Mouse (Mus musculus) stomach, postnatal 0 days (tissue): Measurements from ENCODE around the gene Plcz1. TPM values are rescaled to one million over a fixed set of nuclear protein-coding genes. Genes with fewer than 3 reads are reported as not detected.
A peak's percentile ranks its signal among the peaks of the same experiment; 100 is the strongest.

ENCODE experiments used
- ATAC-seq: fragments of 200-750 bp; cut with Nextera tagmentation; 2 replicates; pipeline ENCODE4 v1.8.0; 2017; ENCODE audit not compliant: low FRiP score, low TSS enrichment
- DNase-seq: peaks from one replicate; pipeline ENCODE4 v3.0.0-alpha.2; 2016; ENCODE audit warnings: low spot score
- H3K27ac ChIP-seq: fragments of 300-500 bp; sonication (generic); replicated peaks from 2 replicates; pipeline ENCODE4 v1.5.1; 2014; ENCODE audit warnings: mild to moderate bottlenecking, control low read depth
- H3K27me3 ChIP-seq: fragments of 300-500 bp; sonication (generic); 2 replicates; pipeline ENCODE4 v1.6.1; 2014; ENCODE audit warnings: low read length; ENCODE audit not compliant: control insufficient read depth, insufficient read depth
- H3K36me3 ChIP-seq: fragments of 300-500 bp; sonication (generic); 2 replicates; pipeline ENCODE4 v1.6.1; 2014; ENCODE audit warnings: low read length, mixed read lengths; ENCODE audit not compliant: control insufficient read depth, insufficient read depth
- H3K4me1 ChIP-seq: fragments of 300-500 bp; sonication (generic); replicated peaks from 2 replicates; pipeline ENCODE4 v1.6.1; 2014; ENCODE audit warnings: antibody characterized with exemption; ENCODE audit not compliant: control insufficient read depth, insufficient read depth
- H3K4me2 ChIP-seq: fragments of 300-500 bp; sonication (generic); replicated peaks from 2 replicates; pipeline ENCODE4 v1.6.1; 2014; ENCODE audit warnings: low read depth, mild to moderate bottlenecking, control low read depth, moderate library complexity
- H3K4me3 ChIP-seq: fragments of 300-500 bp; sonication (generic); 2 replicates; pipeline ENCODE4 v1.5.1; 2014; ENCODE audit warnings: low read depth, low read length, control low read depth
- H3K9ac ChIP-seq: fragments of 300-500 bp; sonication (generic); 2 replicates; pipeline ENCODE4 v1.6.1; 2014; ENCODE audit warnings: mild to moderate bottlenecking, low read length, control low read depth, mixed read lengths
- H3K9me3 ChIP-seq: fragments of 300-500 bp; sonication (generic); 2 replicates; pipeline ENCODE4 v1.6.1; 2016; ENCODE audit warnings: low read length; ENCODE audit not compliant: control insufficient read depth
- CTCF ChIP-seq: IDR thresholded peaks from 2 replicates; pipeline ENCODE4 v1.5.1; 2016; ENCODE audit warnings: antibody characterized with exemption, low read depth, mild to moderate bottlenecking, moderate library complexity
- EP300 ChIP-seq: optimal IDR thresholded peaks from 2 replicates; pipeline ENCODE3; 2016; ENCODE audit warnings: antibody characterized with exemption
- WGBS: fragments of 180-500 bp; shearing (Covaris S2); extraction: QIAGEN DNeasy Blood & Tissue Kit; methylation state at CpG from one replicate; pipeline ENCODE4 v1.1.7; 2014; 5-methylcytosine and 5-hydroxymethylcytosine counted together
- polyA plus RNA-seq: library from polyadenylated mRNA; unstranded; fragments of >200 nt; fragmentation: Nextera tagmentation; extraction: Ambion mirVana; gene quantifications from 2 replicates; pipeline ENCODE4 v1.2.1, GENCODE M21; 2015

Gene Plcz1
- not detected in 2 replicates for polyA plus RNA-seq

DNA sequence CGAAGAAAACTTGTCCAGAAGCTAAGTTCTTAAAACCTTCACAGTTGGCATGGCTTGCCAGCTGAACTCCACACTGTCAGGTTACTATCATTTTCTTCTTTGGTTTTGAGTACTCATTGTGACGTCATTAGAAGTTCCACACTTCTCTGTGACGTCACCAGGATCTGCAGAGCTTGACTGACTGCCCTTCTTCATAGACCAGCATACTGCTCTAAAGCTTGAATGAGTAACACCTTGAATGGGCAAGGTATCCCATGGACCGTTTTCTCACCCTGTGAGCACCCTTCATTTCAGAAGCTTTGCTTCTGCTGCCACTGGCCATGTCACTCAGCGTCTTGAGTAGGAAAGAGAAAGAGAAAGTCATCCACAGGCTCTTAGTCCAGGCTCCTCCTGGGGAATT lies at the start of gene Plcz1:
Gene Plcz1 (minus strand): TSS at position 101 of the 400 bp plus-strand sequence.
- no peak within 1 kb of the TSS for H3K4me2 ChIP-seq
- TF ChIP-seq CTCF = no peak
- no peak for TF ChIP-seq EP300
- H3K9ac ChIP-seq = no peak within 1 kb of the TSS
- H3K27ac ChIP-seq = no peak within 1 kb of the TSS
- no peak within 1 kb of the TSS for H3K4me3 ChIP-seq
- ATAC-seq (no peak), DNase-seq (no peak)
- WGBS = 90% methylated on average over 5 of the region's 5 CpGs
- H3K27me3 ChIP-seq = no peaks in the 10 kb centered on the region
- no peaks in the 10 kb centered on the region for H3K36me3 ChIP-seq
- no peaks in the 10 kb centered on the region for H3K9me3 ChIP-seq
- H3K4me1 ChIP-seq = no peaks in the 10 kb centered on the region

DNA sequence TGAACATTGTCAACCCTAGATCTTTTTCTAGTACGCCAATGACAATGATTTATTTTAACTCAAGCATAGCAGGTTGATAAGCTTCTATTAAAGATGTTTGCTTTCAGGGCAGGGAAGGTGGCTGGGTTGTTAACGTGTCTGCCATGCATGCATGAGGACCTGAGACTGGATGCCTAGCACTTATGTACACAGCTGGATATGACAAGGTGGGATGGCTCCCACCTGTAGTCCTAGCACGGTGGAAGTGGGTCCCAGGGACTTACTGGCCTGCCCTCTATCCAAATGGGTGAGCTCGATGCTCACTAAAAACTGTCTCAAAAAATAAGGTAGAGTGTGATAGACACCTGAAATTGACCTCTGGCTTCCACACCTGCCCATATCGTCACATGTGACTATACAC lies 48.6 kb upstream of the Plcz1 start:
- no peak for TF ChIP-seq CTCF
- H3K9ac ChIP-seq = no peak overlapping the region
- no peak for ATAC-seq
- H3K4me3 ChIP-seq = no peak overlapping the region
- H3K4me1 ChIP-seq = no peaks in the 10 kb centered on the region
- H3K9me3 ChIP-seq = no peaks in the 10 kb centered on the region
- H3K4me2 ChIP-seq = no peak overlapping the region
- DNase-seq = no peak
- 45% methylated on average over 5 of the region's 5 CpGs for WGBS
- no peaks in the 10 kb centered on the region for H3K27me3 ChIP-seq
- no peaks in the 10 kb centered on the region for H3K36me3 ChIP-seq
- no peak overlapping the region for H3K27ac ChIP-seq

DNA sequence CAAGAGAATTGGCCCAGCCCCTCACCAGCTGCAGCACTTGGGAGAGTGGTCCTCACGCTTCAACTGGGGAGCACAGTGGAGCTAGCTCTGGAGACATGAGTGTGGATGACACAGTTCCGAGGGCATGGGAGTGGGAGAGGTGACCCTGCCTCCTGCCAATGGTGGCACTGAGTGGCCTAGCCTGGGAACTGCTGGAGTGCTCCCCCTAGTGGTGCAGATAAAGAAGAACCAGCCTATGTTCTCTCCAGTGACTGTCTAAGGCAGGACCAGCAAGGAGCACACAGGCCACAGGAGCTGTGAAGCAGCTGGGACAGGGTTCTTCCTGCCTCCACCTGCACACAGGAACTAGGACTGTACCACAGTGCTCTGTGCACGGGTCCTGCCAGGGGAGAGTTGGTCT lies 40.5 kb upstream of the Plcz1 start:
- no peak overlapping the region for H3K27ac ChIP-seq
- no peaks in the 10 kb centered on the region for H3K9me3 ChIP-seq
- no peak overlapping the region for H3K9ac ChIP-seq
- no peak overlapping the region for H3K4me2 ChIP-seq
- H3K36me3 ChIP-seq = no peaks in the 10 kb centered on the region
- 78% methylated on average over 3 of the region's 3 CpGs for WGBS
- ATAC-seq (no peak), DNase-seq (no peak)
- H3K27me3 ChIP-seq = no peaks in the 10 kb centered on the region
- TF ChIP-seq EP300 = no peak
- peak; percentile 58 for TF ChIP-seq CTCF
- H3K4me3 ChIP-seq = no peak overlapping the region
- no peaks in the 10 kb centered on the region for H3K4me1 ChIP-seq

DNA sequence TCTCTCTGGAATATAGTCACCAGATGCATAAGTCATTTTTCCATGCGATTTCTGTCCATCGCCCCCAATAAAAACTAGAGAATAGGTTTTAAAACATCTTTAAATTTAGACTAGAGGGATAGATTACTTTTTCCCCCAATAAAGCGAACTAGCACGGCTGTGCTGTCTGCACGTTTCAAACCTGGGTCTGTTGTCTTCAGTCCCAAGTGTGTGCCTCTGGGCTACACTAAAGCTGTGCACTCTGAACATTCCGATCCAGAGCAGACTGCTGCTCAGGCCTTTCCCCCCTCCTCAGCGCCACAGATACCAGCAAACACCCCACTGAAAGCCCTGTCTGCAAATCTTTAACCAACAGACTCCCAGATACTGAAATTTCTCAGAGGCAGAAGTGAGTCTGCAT lies 39.7 kb upstream of the Plcz1 start:
- no peak for DNase-seq
- H3K4me1 ChIP-seq = no peaks in the 10 kb centered on the region
- no peak overlapping the region for H3K4me3 ChIP-seq
- H3K27ac ChIP-seq = no peak overlapping the region
- ATAC-seq = no peak
- 57% methylated on average over 7 of the region's 7 CpGs for WGBS
- TF ChIP-seq EP300 (no peak), CTCF (no peak)
- no peaks in the 10 kb centered on the region for H3K27me3 ChIP-seq
- no peak overlapping the region for H3K4me2 ChIP-seq
- H3K36me3 ChIP-seq = no peaks in the 10 kb centered on the region
- no peaks in the 10 kb centered on the region for H3K9me3 ChIP-seq
- no peak overlapping the region for H3K9ac ChIP-seq

DNA sequence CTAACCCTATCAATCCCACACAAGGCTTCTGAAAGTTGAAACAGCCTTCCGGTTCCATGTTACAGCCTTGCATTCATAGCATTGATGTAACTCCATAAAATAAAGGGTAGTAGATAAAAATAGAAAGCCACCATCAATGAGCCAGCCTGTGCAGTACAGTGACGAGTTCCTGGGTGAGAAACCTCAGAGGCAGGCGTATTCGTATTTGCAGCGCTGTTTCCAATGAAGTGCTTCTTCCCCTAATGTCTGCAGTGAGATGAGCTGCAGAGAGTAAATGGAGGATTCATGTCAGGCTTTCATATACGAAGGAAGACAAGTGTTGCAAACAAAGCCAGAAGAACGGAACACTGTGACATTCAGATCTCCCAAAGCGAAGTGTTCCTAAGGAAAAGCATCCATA lies 27.9 kb upstream of the Plcz1 start:
- Histone ChIP-seq H3K36me3 (no peaks in the 10 kb centered on the region), H3K4me2 (no peak overlapping the region), H3K4me3 (no peak overlapping the region), H3K4me1 (no peaks in the 10 kb centered on the region), H3K27me3 (no peaks in the 10 kb centered on the region), H3K9ac (no peak overlapping the region), H3K9me3 (peaks cover 4% of the 10 kb centered on the region; the same call in 1 of the 2 replicates), H3K27ac (no peak overlapping the region)
- 72% methylated on average over 8 of the region's 8 CpGs for WGBS
- no peak for ATAC-seq
- TF ChIP-seq CTCF = no peak
- no peak for TF ChIP-seq EP300
- no peak for DNase-seq

DNA sequence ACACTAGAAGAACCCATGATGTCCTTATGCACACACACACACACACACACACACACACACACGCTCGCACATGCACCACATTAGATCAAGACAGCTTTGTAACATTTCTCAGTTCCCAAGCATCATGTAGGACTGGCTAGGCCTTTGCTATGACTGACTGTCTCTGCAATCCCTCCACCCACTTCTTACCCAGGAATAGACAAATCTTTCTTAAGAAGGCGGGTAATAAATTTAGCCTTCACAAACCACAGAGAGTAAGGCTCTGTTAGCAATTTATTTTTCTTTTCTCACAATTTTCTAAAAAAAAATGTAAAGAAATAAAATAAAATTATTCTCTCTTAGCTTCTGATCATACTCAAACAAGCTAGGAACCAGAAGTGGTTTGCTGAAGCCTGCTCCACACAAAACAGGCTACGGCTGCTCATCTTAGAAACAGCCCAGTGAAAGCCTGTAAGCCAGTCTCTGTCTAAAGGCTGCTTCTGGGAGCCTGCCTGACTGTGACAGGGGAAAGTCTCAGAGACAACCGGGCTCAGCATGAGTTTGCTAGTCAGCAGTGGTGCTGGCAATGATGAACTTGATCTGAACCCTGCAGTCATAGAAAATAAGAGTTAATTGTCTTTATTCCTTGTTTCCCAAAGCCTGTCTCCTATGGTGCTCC lies 13.1 kb upstream of the Plcz1 start:
- TF ChIP-seq CTCF (no peak), EP300 (no peak)
- Histone ChIP-seq H3K9ac (no peak overlapping the region), H3K9me3 (no peaks in the 10 kb centered on the region), H3K36me3 (no peaks in the 10 kb centered on the region), H3K27me3 (no peaks in the 10 kb centered on the region), H3K4me2 (no peak overlapping the region), H3K4me1 (no peaks in the 10 kb centered on the region), H3K27ac (no peak overlapping the region), H3K4me3 (no peak overlapping the region)
- 79% methylated on average over 5 of the region's 5 CpGs for WGBS
- ATAC-seq (no peak), DNase-seq (no peak)
